Mouse (Mus musculus) 416B (cell line): ENCODE data around the gene Krt35.

ENCODE experiments used
- DNase-seq: peaks from one replicate; pipeline ENCODE4 v3.0.0; 2011; ENCODE audit warnings: low read depth

Gene Krt35

DNA sequence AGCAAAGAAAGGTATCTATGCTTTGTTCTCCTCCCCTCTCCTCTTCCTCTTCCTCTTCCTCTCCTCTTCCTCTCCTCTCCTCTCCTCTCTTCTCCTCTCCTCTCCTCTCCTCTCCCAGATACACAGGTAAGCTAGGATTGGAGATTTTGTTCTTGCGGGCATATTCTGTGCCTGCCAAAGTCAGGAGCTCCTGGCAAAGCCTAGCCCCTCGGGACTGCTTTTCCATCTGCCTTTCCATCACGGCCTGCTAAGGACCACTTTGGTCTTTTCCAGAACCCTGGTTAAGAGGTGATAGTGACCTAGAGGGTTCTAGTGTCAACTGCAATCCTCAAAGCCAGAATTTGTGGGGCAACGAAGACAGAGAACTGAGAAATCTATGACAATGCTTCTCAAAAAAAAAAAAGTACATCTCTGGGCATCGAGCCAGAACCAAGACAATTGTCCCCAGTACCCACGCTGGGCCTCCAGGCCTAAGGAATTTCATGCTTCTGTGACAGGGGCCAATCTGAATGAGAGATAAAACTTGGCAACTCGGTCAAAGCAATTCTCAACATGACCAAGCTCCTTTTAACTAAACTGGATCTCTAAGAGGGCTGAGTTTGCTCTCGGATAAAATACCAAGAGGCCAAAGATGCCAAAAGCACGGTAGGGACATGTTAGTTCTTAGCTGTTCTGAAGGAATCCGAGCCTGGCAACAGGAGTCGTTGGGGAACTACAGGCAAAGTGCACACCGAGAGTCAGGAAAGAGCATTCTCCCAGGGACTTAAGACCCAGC, 29.6 kb downstream of the Krt35 start:
- DNase-seq, result no peak

DNA sequence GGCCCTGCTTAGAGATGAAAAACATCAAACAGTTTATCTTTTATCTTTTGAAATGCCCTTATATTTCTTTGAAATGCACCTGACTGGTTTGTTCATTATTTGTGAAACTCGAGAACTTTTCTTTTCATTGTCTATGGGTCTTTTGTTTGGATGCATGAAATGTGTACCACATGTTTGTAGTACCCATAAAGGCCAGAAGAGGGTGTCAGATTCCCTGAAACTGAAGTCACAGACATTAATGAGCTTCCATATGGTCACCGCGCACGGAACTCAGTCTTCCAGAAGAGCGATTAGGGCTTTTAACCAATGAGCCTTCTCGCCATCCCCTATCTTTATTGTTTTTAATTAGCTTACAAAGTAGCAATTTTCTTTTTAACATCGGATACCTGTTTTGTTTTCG, 37.2 kb downstream of the Krt35 start:
- peak; percentile 6 for DNase-seq

DNA sequence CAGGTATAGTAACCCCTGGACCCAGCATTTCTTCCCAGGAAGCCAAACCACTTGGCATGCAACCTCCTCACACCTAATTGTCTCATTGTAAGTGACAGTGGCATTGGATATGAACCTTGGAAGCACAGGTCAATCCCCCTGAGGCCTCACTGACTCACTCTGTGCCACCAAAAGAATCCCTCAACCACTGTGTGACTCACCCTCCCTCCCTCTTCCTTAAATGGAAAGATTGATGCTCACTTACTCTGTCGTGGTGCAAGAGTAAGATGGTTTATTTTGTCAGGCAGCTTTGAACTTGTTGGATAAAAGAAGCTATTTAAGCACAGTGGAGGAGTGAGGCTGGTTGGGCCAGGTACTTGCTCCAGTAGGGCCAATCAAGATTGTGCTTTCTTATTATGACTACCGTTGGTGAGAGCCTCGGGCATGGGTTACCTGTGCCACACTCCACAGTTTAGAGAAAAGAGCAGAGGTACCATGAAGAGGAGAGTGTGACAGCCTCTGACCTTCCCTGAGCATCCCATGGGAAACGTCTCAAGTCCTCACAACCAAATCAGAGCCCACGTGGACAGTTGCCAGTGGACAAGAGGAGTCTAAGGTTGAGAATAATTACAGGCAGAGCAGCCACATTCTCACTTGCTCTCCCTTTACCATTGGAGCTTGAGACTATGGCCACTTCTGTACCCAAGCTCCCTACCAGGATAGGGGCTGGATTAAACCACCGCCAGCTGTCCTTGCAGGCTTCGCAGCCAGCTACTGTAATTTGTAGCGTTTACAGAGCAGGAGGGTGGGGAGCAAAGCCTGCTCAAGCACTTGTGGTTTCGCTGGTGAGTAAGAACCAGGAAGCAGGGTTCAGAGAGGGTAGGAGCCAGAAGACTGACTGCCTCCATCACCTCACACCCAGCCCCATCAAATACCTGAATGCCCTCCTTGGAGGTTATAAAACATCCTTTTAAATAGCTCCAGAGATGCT, 40.1 kb downstream of the Krt35 start:
- DNase-seq, result peak; percentile 50

DNA sequence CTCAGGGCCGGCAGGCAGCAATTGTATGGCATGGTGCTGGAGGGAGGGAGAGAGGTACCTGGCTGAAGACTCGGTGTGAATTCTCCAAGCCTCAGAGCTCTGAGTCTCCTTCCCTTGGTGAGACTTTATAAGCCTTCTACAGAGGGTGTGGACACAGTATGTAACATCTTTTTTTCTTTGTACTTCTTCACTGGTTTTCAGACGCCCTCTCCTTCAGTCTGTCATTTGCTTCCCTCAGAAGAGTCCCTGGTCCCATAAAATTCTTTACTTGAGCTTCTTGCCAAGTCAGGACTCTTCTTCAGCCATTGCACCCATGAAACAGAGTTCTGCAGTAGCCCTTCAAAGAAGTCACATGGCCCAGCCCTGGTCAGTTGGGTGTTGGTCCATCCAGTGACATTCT, 45.6 kb downstream of the Krt35 start, which contains the start of gene Krt31:
Krt31 (minus strand) TSS at position 101 of the 400 bp plus-strand sequence.
- DNase-seq, result no peak

DNA sequence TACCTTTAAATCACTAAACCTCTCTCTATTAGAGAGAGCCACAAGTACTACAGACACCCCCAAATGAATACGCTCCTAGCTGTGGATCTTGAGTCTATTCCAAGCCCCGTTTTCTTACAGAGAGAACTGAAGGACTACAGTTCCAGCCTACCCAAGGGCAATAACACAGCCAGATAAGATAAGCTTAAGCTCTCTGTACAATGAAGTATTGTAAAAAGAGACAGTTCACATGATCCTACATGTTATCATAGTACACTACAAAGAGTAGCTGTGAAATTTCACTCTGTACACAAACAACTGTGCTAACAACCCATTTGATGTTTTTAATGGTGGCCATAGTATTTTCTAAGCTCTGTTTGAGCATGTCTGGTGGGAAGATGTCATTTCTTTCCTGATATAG, 48.8 kb downstream of the Krt35 start:
- no peak for DNase-seq

DNA sequence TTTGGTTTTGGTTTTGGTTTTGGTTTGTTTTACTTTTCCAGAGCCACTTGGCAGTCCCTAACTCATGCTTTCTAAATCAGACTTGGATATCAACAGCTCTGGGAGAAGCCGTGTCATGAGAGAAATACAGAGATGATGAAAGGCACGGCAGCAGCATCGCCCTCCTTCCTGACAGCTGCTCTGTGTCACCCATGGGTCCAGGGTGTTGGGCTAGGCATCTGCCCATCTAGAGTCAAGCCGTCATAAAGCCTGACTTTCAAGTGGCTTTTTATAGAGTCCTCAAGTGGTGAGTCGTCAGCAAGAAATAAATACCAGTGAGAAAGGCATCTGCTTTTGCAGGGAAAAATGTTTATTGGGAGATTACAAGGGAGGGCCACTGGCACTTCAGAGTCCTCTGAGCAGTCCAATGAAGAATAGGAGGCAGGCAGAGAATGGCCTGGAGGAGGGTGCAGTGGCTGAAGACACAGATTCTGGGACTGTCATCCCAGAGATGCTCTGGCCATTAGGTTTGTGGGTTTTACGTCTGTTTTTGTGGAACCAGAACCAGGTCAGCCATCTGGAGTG, 49.7 kb downstream of the Krt35 start:
- DNase-seq, result no peak
